Mouse (Mus musculus) myocyte (in vitro differentiated cells): Measurements from ENCODE around the gene Add2. TPM values are rescaled to one million over a fixed set of nuclear protein-coding genes. Genes with fewer than 3 reads are reported as not detected.

Experiments
- H3K27me3 ChIP-seq: one replicate; pipeline ENCODE4 v1.6.1; 2011; ENCODE audit not compliant: control insufficient read depth, insufficient read depth, insufficient read length
- H3K36me3 ChIP-seq: one replicate; pipeline ENCODE4 v1.6.1; 2011; ENCODE audit not compliant: control insufficient read depth, insufficient read depth
- H3K4me2 ChIP-seq: one replicate; pipeline ENCODE4 v1.6.1; 2011; ENCODE audit warnings: low read depth, control low read depth
- H3K4me3 ChIP-seq: one replicate; pipeline ENCODE4 v1.5.1; 2011; ENCODE audit warnings: mild to moderate bottlenecking, control low read depth, moderate library complexity
- H3K79me2 ChIP-seq: one replicate; pipeline ENCODE4 v1.6.1; 2011; ENCODE audit not compliant: control insufficient read depth, insufficient read depth
- H3ac ChIP-seq: one replicate; pipeline ENCODE4 v1.6.1; 2011; ENCODE audit not compliant: control insufficient read depth, insufficient read length
- CEBPB ChIP-seq: IDR thresholded peaks from 2 replicates; pipeline ENCODE4 v1.6.1; 2011; ENCODE audit warnings: mild to moderate bottlenecking, moderate library complexity; ENCODE audit not compliant: poor library complexity, insufficient read depth, severe bottlenecking
- E2F4 ChIP-seq: IDR thresholded peaks from one replicate; pipeline ENCODE4 v1.6.1; 2011; ENCODE audit warnings: mild to moderate bottlenecking, control low read depth, moderate library complexity; ENCODE audit not compliant: insufficient read depth
- MAX ChIP-seq: IDR thresholded peaks from one replicate; pipeline ENCODE4 v1.6.1; 2011; ENCODE audit warnings: low read depth, mild to moderate bottlenecking, control low read depth
- MYOD1 ChIP-seq, 3 experiments: IDR thresholded peaks; one replicate each; pipeline ENCODE4 v1.6.1; 2011; ENCODE audit warnings: control low read depth in 2 of 3, low read depth in 2 of 3, mild to moderate bottlenecking in 2 of 3, moderate library complexity in 1 of 3; ENCODE audit not compliant: insufficient read length in 2 of 3, control insufficient read depth in 1 of 3
- MYOG ChIP-seq, 3 experiments: IDR thresholded peaks; one replicate each; pipeline ENCODE4 v1.6.1; 2011; ENCODE audit warnings: control low read depth in 2 of 3, low read depth in 2 of 3, mild to moderate bottlenecking in 2 of 3; ENCODE audit not compliant: insufficient read length in 2 of 3, control insufficient read depth in 1 of 3, insufficient read depth in 1 of 3
- POLR2A ChIP-seq: IDR thresholded peaks from one replicate; pipeline ENCODE4 v1.6.1; 2011; ENCODE audit warnings: low read depth, mild to moderate bottlenecking, control low read depth, moderate library complexity; ENCODE audit not compliant: insufficient read length
- POLR2AphosphoS2 ChIP-seq: IDR thresholded peaks from one replicate; pipeline ENCODE4 v1.6.1; 2011; ENCODE audit warnings: low read depth, control low read depth; ENCODE audit not compliant: insufficient read length
- REST ChIP-seq: IDR thresholded peaks from one replicate; pipeline ENCODE4 v1.6.1; 2011; ENCODE audit warnings: mild to moderate bottlenecking, control low read depth, moderate library complexity; ENCODE audit not compliant: insufficient read depth, insufficient read length
- SRF ChIP-seq: IDR thresholded peaks from one replicate; pipeline ENCODE4 v1.6.1; 2011; ENCODE audit warnings: low read depth; ENCODE audit not compliant: control insufficient read depth, insufficient read length
- TCF12 ChIP-seq: IDR thresholded peaks from one replicate; pipeline ENCODE4 v1.6.1; 2011; ENCODE audit warnings: mild to moderate bottlenecking, control low read depth; ENCODE audit not compliant: poor library complexity, insufficient read depth, severe bottlenecking
- TCF3 ChIP-seq: IDR thresholded peaks from one replicate; pipeline ENCODE4 v1.6.1; 2011; ENCODE audit warnings: low read depth, control low read depth; ENCODE audit not compliant: insufficient read length
- USF1 ChIP-seq: IDR thresholded peaks from one replicate; pipeline ENCODE4 v1.6.1; 2011; ENCODE audit warnings: low read depth, mild to moderate bottlenecking, control low read depth, moderate library complexity
- polyA plus RNA-seq: library from polyadenylated mRNA; unstranded; fragments of >200 nt; fragmentation: generic; extraction: Trizol; gene quantifications from one replicate; pipeline ENCODE4 v1.2.1, GENCODE M21; 2012; ENCODE audit warnings: missing spikeins

The Add2 gene
- polyA plus RNA-seq, 1 experiment, result 3.6 TPM

DNA sequence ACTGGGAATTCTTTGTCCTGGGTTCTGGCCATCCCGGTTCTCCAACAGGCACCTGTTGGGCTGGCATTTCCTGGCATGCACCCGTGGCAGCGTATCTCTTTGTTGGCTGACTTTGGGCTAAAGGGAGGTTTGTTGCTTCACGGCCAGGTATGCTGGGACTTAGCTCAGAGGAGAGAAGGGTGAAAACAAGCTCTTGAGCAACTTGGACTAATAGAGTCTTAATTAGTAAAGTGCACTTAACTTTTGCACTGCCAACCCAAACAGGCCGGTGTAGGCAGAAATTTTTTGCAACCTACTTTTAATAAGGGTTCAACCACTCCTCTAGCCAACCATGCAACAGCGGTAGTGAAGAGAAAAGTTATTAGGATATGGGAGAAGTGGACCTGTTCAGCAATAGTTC, 116.5 kb downstream of the Add2 start:
- H3ac ChIP-seq, result no peak overlapping the region
- TF ChIP-seq USF1 (no peak), MAX (no peak), TCF12 (no peak), SRF (no peak), POLR2AphosphoS2 (no peak), POLR2A (no peak), MYOD1 (IDR thresholded peaks at IDR 0.05; ENCODE audit: control insufficient read depth in 1 of 3, insufficient read length in 2 of 3, low read depth in 2 of 3) (no peak), TCF3 (no peak), E2F4 (no peak), REST (no peak), CEBPB (no peak), MYOG (IDR thresholded peaks at IDR 0.05; ENCODE audit: control insufficient read depth in 1 of 3, insufficient read depth in 1 of 3, insufficient read length in 2 of 3, low read depth in 2 of 3) (no peak)
- H3K27me3 ChIP-seq, result peaks cover 7% of the 10 kb centered on the region
- no peak overlapping the region for H3K4me3 ChIP-seq
- H3K36me3 ChIP-seq, result no peaks in the 10 kb centered on the region
- no peak overlapping the region for H3K4me2 ChIP-seq
- no peaks in the 10 kb centered on the region for H3K79me2 ChIP-seq

DNA sequence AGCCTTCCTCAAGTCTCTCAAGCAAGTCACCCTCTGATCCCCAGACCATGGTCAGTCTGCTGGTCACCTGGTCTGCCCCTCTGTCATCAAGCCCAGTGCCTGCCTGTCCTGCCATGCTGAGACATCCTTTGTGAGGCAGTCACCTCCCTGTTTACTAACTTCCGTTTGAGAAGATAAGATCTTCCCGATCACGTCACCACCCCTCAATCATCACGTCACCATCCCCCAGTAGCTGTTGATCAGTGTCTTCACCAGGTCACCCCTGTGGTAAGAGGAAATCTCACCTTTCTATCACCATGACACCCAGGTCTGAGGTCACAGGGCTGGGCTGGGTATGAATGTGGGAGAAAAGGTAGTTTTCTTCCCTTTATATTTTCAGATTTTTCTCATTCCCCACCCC, 120.0 kb downstream of the Add2 start:
- TF ChIP-seq CEBPB (no peak), TCF3 (no peak)

DNA sequence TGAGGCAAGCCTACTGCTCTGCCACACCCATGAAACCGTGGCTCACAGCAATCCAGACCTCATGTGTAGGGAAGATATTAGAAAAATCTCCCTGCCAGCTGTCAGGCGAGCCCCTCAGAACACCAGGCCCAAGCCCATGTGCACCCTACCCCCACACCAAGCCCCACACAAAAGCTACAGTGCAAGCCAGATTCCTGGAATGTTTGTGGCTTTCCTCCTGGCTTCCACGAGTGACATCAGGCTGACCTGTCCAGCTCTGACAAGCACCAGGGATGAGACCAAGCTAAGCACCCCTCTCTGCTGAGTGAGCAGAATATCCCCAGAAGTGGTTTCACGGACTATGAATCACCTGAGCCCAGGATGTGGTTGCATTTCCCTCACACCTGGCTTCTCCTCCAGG, 120.5 kb downstream of the Add2 start:
- Histone ChIP-seq H3K4me2 (no peak overlapping the region), H3K4me3 (no peak overlapping the region), H3ac (no peak overlapping the region), H3K36me3 (no peaks in the 10 kb centered on the region), H3K79me2 (no peaks in the 10 kb centered on the region), H3K27me3 (no peaks in the 10 kb centered on the region)
- TF ChIP-seq TCF3, result no peak
- TF ChIP-seq MYOD1 (IDR thresholded peaks at IDR 0.05; ENCODE audit: control insufficient read depth in 1 of 3, insufficient read length in 2 of 3, low read depth in 2 of 3), result no peak
- TF ChIP-seq MYOG (IDR thresholded peaks at IDR 0.05; ENCODE audit: control insufficient read depth in 1 of 3, insufficient read depth in 1 of 3, insufficient read length in 2 of 3, low read depth in 2 of 3), result peak in 1 of 3 experiments; percentile 62

More for the DNA sequence above, 120.0 kb downstream of the Add2 start:
- peaks cover 4% of the 10 kb centered on the region for H3K27me3 ChIP-seq
- no peak overlapping the region for H3ac ChIP-seq
- H3K79me2 ChIP-seq, result no peaks in the 10 kb centered on the region
- no peaks in the 10 kb centered on the region for H3K36me3 ChIP-seq
- H3K4me3 ChIP-seq, result no peak overlapping the region
- H3K4me2 ChIP-seq, result no peak overlapping the region

DNA sequence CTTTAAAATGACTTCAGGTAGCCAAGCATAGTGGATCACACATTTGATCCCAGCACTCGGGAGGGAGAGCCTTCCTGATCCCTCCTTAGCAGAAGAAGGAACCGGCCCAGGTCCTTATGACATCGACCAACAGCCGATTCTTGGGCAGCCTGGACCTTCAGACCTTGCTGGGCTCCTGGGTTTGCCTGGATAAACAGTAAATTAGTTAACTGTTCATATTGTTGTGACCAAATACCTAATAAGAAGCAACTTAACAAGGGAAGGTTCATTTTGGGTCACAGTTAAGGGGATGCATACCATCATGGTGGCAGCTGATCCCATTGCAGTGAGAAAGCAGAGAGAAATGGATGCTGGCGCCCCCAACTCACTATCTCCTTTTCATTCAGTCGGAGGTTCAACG, 124.2 kb downstream of the Add2 start:
- Histone ChIP-seq H3K27me3 (peaks cover 8% of the 10 kb centered on the region), H3K79me2 (no peaks in the 10 kb centered on the region), H3ac (no peak overlapping the region), H3K4me2 (no peak overlapping the region), H3K4me3 (no peak overlapping the region), H3K36me3 (no peaks in the 10 kb centered on the region)
- no peak for TF ChIP-seq MYOD1 (IDR thresholded peaks at IDR 0.05; ENCODE audit: control insufficient read depth in 1 of 3, insufficient read length in 2 of 3, low read depth in 2 of 3)
- no peak for TF ChIP-seq E2F4
- TF ChIP-seq REST, result no peak
- no peak for TF ChIP-seq CEBPB
- no peak for TF ChIP-seq MAX
- TF ChIP-seq TCF12, result no peak
- no peak for TF ChIP-seq TCF3

DNA sequence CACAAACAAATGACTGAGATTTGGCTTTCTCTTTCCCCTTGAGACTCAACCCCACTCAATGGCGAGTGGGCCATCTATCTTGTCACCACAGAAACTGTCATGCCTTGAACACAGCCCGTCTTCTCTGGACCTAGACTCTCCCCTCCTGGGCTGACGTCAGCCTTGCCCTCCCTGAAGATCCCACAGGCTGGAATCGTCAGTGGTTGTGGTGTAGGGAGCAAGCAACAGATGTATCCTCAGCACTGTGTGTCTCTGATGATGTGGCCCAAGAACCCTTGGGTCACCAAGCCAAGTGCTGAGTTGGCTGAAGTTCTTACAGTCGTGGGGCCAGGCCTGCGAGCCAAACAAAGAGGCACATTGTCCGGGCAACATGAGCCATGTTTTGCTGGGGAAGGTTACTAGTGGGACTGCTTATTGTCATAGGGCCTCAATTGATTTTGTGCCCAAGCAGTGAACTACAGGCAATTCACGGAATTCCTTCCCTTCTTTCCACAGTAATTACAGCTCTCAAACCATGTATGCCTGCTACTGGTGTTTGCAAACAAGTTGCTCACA, 125.0 kb downstream of the Add2 start:
- Histone ChIP-seq H3K27me3 (peaks cover 8% of the 10 kb centered on the region), H3ac (no peak overlapping the region), H3K79me2 (no peaks in the 10 kb centered on the region), H3K36me3 (no peaks in the 10 kb centered on the region), H3K4me2 (no peak overlapping the region), H3K4me3 (no peak overlapping the region)
- TF ChIP-seq SRF, result no peak
- no peak for TF ChIP-seq E2F4
- TF ChIP-seq POLR2A, result no peak
- no peak for TF ChIP-seq TCF3
- no peak for TF ChIP-seq USF1
- no peak for TF ChIP-seq MYOG (IDR thresholded peaks at IDR 0.05; ENCODE audit: control insufficient read depth in 1 of 3, insufficient read depth in 1 of 3, insufficient read length in 2 of 3, low read depth in 2 of 3)
- no peak for TF ChIP-seq REST
- TF ChIP-seq MYOD1 (IDR thresholded peaks at IDR 0.05; ENCODE audit: control insufficient read depth in 1 of 3, insufficient read length in 2 of 3, low read depth in 2 of 3), result no peak
- no peak for TF ChIP-seq CEBPB
- no peak for TF ChIP-seq MAX
- no peak for TF ChIP-seq TCF12
- no peak for TF ChIP-seq POLR2AphosphoS2
